Mouse (Mus musculus) intestine, postnatal 0 days (tissue): ENCODE data around the gene Trappc4. TPM values are rescaled to one million over a fixed set of nuclear protein-coding genes. Genes with fewer than 3 reads are reported as not detected.

Experiments
- ATAC-seq: fragments of 200-750 bp; cut with Nextera tagmentation; 2 replicates; pipeline ENCODE4 v1.8.0; 2017; ENCODE audit warnings: mild to moderate bottlenecking, moderate TSS enrichment, moderate library complexity
- H3K27ac ChIP-seq: fragments of 300-500 bp; sonication (generic); 2 replicates; pipeline ENCODE4 v1.5.1; 2014; ENCODE audit warnings: mild to moderate bottlenecking, low read depth, low read length, moderate library complexity
- H3K27me3 ChIP-seq: fragments of 300-500 bp; sonication (generic); replicated peaks from 2 replicates; pipeline ENCODE4 v1.6.1; 2014; ENCODE audit warnings: low read length, mixed read lengths; ENCODE audit not compliant: control insufficient read depth, insufficient read depth
- H3K36me3 ChIP-seq: fragments of 300-500 bp; sonication (generic); 2 replicates; pipeline ENCODE4 v1.6.1; 2014; ENCODE audit warnings: mild to moderate bottlenecking, moderate library complexity; ENCODE audit not compliant: control insufficient read depth, insufficient read depth
- H3K4me1 ChIP-seq: fragments of 300-500 bp; sonication (generic); replicated peaks from 2 replicates; pipeline ENCODE4 v1.6.1; 2014; ENCODE audit warnings: antibody characterized with exemption, low read length, mixed read lengths; ENCODE audit not compliant: control insufficient read depth, insufficient read depth
- H3K4me2 ChIP-seq: fragments of 300-500 bp; sonication (generic); replicated peaks from 2 replicates; pipeline ENCODE4 v1.6.1; 2014; ENCODE audit warnings: low read depth, mild to moderate bottlenecking, moderate library complexity
- H3K4me3 ChIP-seq: fragments of 300-500 bp; sonication (generic); 2 replicates; pipeline ENCODE4 v1.5.1; 2014; ENCODE audit warnings: low read depth, low read length
- H3K9ac ChIP-seq: fragments of 300-500 bp; sonication (generic); 2 replicates; pipeline ENCODE4 v1.6.1; 2014; ENCODE audit warnings: mild to moderate bottlenecking, low read depth, low read length
- H3K9me3 ChIP-seq: fragments of 300-500 bp; sonication (generic); 2 replicates; pipeline ENCODE4 v1.6.1; 2016; ENCODE audit warnings: mixed run types; ENCODE audit not compliant: control insufficient read depth
- CTCF ChIP-seq: sonication (generic); IDR thresholded peaks from 2 replicates; pipeline ENCODE4 v1.5.1; 2016; ENCODE audit warnings: low read depth, mild to moderate bottlenecking, control low read depth, antibody characterized with exemption, moderate library complexity
- WGBS: fragments of 180-500 bp; shearing (Covaris S2); extraction: QIAGEN DNeasy Blood & Tissue Kit; methylation state at CpG from one replicate; pipeline ENCODE4 v1.1.7; 2014; 5-methylcytosine and 5-hydroxymethylcytosine counted together
- polyA plus RNA-seq: library from polyadenylated mRNA; unstranded; fragments of >200 nt; fragmentation: Nextera tagmentation; extraction: Ambion mirVana; gene quantifications from 2 replicates; pipeline ENCODE4 v1.2.1, GENCODE M21; 2015

Gene Trappc4
- polyA plus RNA-seq, 1 experiment from 2014 or later, result 138 TPM

DNA sequence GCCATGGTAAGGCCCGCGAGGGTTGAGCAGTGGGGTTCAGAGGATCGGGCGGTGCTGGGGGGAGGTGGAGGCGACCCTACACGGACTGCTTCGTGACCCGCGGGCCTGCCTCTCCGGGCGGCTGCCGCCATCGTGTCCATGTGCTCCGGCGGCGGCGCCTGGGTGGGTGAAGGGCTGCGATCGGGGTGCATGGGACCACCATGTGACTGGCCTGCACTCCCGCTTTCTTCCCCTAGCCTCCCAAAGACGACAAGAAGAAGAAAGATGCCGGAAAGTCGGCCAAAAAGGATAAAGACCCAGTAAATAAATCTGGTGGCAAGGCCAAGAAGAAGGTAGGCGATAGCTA is 325 bp upstream of the Trappc4 start:
- H3K27ac ChIP-seq, result peak overlapping the region; percentile 85
- WGBS, result under 1% methylated on average over 24 of the region's 24 CpGs
- no peak for TF ChIP-seq CTCF

GRCm38 (mm10) chr9:44405011-44405410 is 2.4 kb downstream of the Trappc4 start:
- TF ChIP-seq CTCF, result no peak
- H3K27ac ChIP-seq, result peak overlapping the region; percentile 35; the same call in 1 of the 2 replicates
- no peaks in the 10 kb centered on the region for H3K27me3 ChIP-seq
- 0 out of 2 replicates have a peak, but pooled peaks cover 4% of the 10 kb centered on the region for H3K4me1 ChIP-seq
- no peak for ATAC-seq
- no peak overlapping the region for H3K9ac ChIP-seq
- no peaks in the 10 kb centered on the region for H3K9me3 ChIP-seq
- H3K4me2 ChIP-seq, result no peak overlapping the region
- H3K36me3 ChIP-seq, result peaks cover 61% of the 10 kb centered on the region
- H3K4me3 ChIP-seq, result no peak overlapping the region
- 55% methylated on average over 3 of the region's 3 CpGs for WGBS

More for the DNA sequence above, 325 bp upstream of the Trappc4 start:
- peaks cover 55% of the 10 kb centered on the region for H3K36me3 ChIP-seq
- H3K4me1 ChIP-seq, result no peaks in the 10 kb centered on the region
- ATAC-seq, result no peak
- no peaks in the 10 kb centered on the region for H3K27me3 ChIP-seq
- H3K4me2 ChIP-seq, result peak overlapping the region; percentile 67
- H3K9me3 ChIP-seq, result no peaks in the 10 kb centered on the region
- peak overlapping the region; percentile 71 for H3K9ac ChIP-seq
- H3K4me3 ChIP-seq, result peak overlapping the region; percentile 87

- Histone ChIP-seq H3K27ac (peak overlapping the region; percentile 88), H3K36me3 (peaks cover 53% of the 10 kb centered on the region), H3K27me3 (no peaks in the 10 kb centered on the region), H3K9me3 (no peaks in the 10 kb centered on the region), H3K4me2 (0 out of 2 replicates have a peak overlapping the region, but pooled peaks have one; percentile 93), H3K4me3 (no peak overlapping the region), H3K9ac (no peak overlapping the region), H3K4me1 (0 out of 2 replicates have a peak, but pooled peaks cover 4% of the 10 kb centered on the region)
- ATAC-seq, result peak; percentile 55
- no peak for TF ChIP-seq CTCF
- WGBS, result 38% methylated on average over 4 of the region's 4 CpGs
Measured at GRCm38 (mm10) chr9:44401081-44401480, 6.3 kb downstream of the Trappc4 start.

DNA sequence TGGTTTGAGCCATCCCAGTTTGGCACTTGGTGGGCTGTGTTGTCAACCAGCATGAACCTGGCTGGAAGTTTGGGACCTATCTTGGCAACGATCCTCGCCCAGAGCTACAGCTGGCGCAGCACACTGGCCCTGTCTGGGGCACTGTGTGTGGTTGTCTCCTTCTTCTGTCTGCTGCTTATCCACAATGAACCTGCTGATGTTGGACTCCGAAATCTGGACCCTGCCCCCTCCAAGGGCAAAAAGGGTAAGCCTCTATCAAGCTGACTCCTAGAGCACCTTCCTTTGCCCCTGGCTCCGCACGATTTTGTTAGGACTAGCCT is 7.6 kb downstream of the Trappc4 start:
- peak overlapping the region; percentile 93 for H3K4me2 ChIP-seq
- H3K4me1 ChIP-seq, result 0 out of 2 replicates have a peak, but pooled peaks cover 4% of the 10 kb centered on the region
- no peak for ATAC-seq
- peaks cover 48% of the 10 kb centered on the region for H3K36me3 ChIP-seq
- H3K27me3 ChIP-seq, result no peaks in the 10 kb centered on the region
- H3K4me3 ChIP-seq, result no peak overlapping the region; the same call in 1 of the 2 replicates
- H3K27ac ChIP-seq, result peak overlapping the region; percentile 88
- TF ChIP-seq CTCF, result no peak
- WGBS, result 86% methylated on average over 6 of the region's 6 CpGs
- H3K9ac ChIP-seq, result peak overlapping the region; percentile 83
- no peaks in the 10 kb centered on the region for H3K9me3 ChIP-seq

DNA sequence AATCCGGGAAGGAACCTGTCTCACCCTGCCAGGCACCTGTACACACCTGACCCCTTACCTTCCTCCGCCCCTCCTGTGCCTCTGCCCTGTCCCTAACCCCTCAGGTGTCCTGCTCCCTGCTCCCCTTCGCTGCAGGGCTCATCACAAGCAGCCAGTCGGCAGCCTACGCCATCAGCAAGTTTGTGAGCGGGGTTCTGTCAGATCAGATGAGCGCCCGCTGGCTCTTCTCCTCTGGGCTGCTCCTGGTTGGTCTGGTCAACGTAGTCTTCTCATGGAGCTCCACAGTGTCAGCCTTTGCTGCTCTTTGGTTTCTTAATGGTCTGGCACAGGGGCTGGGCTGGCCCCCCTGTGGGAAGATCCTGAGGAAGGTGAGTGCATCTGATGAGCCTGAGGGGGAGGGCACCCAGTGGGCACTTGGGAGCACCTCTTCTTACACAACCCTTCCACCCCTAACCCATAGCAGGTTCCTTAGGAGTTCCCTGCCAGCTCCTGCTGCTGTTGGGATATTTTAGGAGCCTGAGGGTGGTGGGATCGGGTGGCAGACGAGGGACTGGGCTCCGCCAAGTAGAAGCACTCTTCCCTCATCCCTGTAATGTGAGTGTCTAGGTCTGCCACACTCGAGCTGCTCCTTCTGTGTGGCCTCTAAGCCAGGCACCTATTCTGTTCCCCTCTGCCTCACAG is 8.1 kb downstream of the Trappc4 start:
- peaks cover 44% of the 10 kb centered on the region for H3K36me3 ChIP-seq
- 0 out of 2 replicates have a peak, but pooled peaks cover 4% of the 10 kb centered on the region for H3K4me1 ChIP-seq
- H3K27me3 ChIP-seq, result no peaks in the 10 kb centered on the region
- 71% methylated on average over 13 of the region's 13 CpGs for WGBS
- no peaks in the 10 kb centered on the region for H3K9me3 ChIP-seq
- no peak for TF ChIP-seq CTCF
- peak overlapping the region; percentile 93 for H3K27ac ChIP-seq
- peak overlapping the region; percentile 93 for H3K4me2 ChIP-seq
- ATAC-seq, result no peak
- H3K4me3 ChIP-seq, result peak overlapping the region; percentile 71
- H3K9ac ChIP-seq, result peak overlapping the region; percentile 83

- Histone ChIP-seq H3K4me3 (peak overlapping the region; percentile 71), H3K9ac (peak overlapping the region; percentile 83), H3K36me3 (peaks cover 37% of the 10 kb centered on the region), H3K27me3 (no peaks in the 10 kb centered on the region), H3K4me2 (peak overlapping the region; percentile 93), H3K27ac (peak overlapping the region; percentile 93), H3K9me3 (no peaks in the 10 kb centered on the region), H3K4me1 (0 out of 2 replicates have a peak, but pooled peaks cover 4% of the 10 kb centered on the region)
- TF ChIP-seq CTCF, result no peak
- 49% methylated on average over 9 of the region's 9 CpGs for WGBS
- no peak for ATAC-seq
Measured at GRCm38 (mm10) chr9:44398551-44398950, 8.8 kb downstream of the Trappc4 start.
